Mouse (Mus musculus): ENCODE data around the gene Ddx6.

Ddx6 gene

DNA sequence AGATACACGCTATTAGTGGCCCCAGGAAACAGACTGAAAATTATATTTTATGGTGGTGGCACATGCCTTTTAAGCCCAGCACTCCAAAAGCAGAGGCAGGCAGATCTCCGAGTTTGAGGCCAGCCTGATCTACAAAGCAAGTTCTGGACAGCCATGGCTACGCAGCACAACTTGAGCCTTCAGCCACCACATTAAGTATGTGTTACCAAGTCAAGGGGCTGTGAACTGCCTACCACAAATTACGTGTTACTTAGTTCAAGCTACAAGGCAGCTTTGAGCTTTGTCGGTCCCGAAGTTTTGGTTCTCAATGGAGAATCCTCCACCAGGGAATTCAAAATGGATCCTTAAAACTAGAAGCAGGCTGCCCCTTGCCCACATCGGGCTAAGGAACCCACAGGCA, 38.4 kb downstream of the Ddx6 start:
- DNase-seq (ENCODE audit: low spot score) = no peak

- DNase-seq (ENCODE audit: low spot score) = no peak
Observed at GRCm38 (mm10) chr9:44644186-44644585, 39.5 kb downstream of the Ddx6 start.

- DNase-seq (ENCODE audit: low spot score) = no peak
Observed at GRCm38 (mm10) chr9:44645481-44645880, 40.8 kb downstream of the Ddx6 start.

GRCm38 (mm10) chr9:44645924-44646323, 41.2 kb downstream of the Ddx6 start:
- DNase-seq (ENCODE audit: low spot score) = no peak

DNA sequence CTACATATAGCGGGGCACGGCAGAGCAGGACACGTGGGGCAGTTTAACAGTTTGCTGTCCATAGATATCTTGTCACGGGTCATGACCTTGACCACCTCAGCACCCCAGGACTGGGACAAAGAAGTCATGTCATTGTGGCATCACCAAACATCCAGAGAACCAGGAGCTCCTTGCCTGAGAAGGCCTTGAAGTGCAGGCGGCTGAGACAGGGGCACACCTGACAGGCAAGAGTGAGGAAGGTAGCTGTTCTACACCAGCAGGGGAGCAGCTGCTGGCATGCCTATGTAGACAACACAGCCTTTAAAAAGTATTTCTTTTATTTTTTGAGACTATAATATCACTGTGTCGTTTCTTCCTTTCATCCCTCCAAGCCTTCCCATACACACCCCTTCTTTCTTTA, 41.7 kb downstream of the Ddx6 start:
- DNase-seq (ENCODE audit: low spot score) = no peak

DNA sequence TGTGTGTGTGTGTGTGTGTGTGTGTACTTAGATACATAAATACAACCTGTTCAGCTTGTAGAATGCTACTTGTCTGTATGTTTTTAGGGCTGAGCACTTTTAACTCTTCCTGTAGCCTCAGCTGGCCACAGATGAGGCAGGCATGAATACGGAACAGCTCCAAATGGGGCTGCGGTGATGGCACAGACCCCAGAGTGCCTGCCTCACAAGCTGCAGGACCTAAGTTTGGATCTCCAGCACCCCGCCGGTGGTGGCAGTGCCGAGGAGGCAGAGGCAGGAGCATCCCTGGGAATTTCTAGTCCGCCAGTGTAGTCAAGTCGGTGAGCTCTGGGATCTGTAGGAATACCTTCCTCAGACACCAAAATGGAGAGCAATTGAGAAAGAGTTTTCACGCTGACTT, 42.3 kb downstream of the Ddx6 start:
- DNase-seq (ENCODE audit: low spot score) = no peak

DNA sequence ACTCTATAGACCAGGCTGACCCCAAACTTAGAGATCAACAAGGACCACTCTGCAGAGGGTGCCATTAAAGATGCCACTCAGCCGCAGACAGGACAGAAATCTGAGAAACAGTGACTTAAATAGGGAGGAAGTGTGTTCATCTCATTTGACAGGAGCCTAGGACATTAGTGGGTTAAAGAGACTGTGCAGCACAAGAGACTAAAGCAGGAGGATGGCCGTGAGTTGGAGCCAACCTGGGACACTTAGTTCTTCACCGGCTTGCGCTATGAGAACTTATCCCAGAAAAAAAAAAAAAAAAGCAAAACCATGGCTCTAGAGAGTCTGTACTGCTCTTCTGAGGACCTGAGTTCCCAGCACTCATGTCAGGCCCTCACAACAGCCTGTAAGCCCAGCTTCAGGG, 43.0 kb downstream of the Ddx6 start:
- no peak for DNase-seq (ENCODE audit: low spot score)

GRCm38 (mm10) chr9:44648881-44649281, 44.2 kb downstream of the Ddx6 start:
- DNase-seq (ENCODE audit: low spot score) = no peak

DNA sequence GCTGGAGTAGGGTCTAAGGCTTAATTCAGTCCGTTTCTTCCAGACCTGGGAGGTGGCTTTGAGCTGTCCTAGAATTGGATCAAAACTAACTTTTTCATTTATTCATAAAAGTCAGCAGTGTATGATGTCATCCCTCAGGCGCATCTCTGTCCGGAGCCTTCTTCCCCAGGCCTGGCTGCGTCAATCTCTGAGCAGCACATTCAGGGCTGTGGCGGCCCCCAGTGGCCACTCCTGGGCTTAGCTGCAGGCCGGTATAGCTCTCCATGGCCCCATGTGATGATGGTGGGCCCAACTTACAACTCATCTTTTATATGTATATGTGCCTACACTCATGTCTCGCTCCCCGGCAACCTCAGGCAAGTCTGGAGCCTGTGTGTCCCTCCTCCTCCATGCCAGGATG, 47.3 kb downstream of the Ddx6 start:
- DNase-seq (ENCODE audit: low spot score) = peak; percentile 26

DNA sequence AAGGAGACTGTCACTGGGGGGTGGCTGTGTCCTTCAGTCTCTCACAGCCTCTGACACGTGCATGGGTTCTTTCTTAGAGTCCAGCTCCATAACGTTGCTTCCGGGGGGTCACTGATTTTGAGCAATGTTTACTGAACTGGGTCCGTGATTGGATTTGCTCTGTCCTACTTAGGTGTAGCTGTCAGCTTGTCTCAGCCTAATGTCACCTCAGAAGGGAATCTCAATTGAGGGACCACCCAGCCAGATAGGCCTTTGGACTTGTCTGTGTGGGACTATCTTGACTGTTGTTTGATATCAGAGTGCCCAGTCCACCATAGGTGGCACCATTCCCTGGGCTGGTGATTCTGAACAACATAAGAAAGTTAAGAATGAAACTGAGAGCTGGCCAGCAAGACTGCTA, 49.2 kb downstream of the Ddx6 start:
- no peak for DNase-seq (ENCODE audit: low spot score)

DNA sequence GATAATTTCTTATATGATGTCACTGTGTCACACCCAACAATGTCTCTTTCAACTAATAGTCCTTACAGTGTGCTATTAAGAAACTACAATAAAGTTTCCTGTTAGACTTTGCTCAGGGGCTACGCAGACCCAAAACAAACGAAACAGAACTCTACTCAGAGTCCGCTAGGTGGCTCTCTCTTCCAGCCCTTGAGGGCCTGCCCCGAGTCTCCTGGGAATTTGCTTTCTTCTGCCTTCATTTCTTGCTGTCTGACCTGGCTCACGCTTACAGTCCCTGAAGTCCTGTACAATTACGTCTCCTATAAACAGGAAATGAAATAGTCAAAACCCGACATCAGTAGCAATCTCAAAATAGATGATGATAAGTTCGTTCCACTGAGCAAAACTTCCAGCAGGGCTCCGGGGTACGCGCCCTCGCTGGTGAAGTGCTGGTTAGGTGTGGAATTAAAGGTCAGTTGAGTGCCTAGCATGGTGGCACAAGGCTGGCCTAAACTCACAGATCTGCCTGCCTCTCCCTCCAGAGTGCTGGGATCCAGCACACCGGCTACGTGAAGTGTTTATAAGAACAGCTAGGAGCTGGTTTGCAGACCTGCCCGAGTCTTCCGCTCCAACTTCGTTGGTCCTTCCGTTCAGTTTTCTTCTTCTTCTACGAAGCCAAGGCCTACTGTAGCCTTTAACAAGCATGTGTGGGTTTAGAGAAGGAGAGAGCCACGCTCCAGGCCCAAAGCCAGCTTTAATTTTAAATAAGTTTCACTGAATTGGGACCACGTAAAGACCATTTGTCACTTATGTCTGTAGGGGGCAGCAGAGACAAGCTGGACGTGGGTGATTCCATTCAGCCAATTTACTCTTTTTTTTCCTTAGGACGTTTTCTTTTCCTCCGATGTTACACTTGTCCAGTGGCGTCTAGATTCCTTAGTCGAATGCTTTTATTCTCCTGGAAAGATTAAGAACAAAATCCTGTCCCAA, 50.7 kb downstream of the Ddx6 start:
- peak; percentile 33 for DNase-seq (ENCODE audit: low spot score)

DNA sequence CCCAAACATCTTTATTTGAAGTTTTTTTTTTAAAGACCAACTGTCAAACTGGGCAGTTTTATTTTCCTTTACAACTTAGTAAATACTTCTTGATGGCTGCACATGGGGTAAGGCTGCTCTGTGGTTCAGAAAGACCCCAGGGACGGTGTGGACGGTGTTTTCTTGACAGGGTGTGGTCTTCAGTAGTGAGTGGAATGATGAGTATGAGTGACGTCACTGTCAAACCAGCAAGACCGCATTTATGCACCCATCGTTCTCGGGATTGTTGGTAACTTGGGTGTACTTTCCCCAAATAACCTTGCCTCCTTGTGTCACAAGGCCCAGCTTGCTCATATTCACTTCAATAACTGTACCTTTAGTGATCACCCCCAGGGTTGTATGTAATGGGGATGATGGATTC, 59.0 kb downstream of the Ddx6 start:
- no peak for DNase-seq (ENCODE audit: low spot score)

DNA sequence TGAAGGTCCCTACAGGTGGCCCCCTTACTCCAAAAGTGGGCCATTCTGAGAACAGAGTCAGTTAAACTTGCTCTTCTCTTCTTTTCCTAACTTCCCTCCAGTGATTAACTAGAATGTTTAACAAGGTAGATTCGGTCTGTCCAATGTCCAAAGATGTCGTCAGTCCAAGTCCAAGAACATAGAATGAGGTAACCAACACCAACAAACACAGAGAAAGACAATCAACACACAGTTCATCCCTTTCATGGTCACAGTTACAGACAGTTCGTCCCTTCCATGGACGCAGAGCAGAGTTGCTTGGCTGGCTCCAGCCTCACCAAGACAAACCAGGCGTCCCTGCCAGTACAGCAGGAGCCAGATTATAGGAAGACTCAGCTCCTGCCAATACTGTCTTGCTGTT, 66.7 kb downstream of the Ddx6 start:
- DNase-seq (ENCODE audit: low spot score) = no peak

- DNase-seq (ENCODE audit: low spot score) = no peak
Observed at GRCm38 (mm10) chr9:44672291-44672865, 67.7 kb downstream of the Ddx6 start.

DNA sequence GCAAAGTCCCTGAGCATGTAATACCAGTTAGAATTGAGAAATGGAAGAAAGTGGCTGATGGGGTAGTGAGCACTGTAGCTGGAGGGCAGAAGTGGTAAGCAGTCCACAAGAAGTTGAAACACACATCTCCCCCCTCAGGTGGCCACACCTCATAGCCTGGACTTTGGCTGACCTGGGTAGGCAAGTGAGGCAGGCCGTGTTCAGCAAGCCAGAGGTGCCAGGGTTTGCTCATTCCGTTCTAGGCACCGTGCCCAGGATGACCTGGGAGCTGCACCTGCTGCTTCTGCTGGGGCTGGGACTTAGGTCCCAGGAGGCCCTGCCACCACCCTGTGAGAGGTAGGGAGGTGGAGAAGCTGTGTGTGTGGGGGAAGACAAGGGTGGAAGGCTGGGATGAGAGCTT, 68.3 kb downstream of the Ddx6 start, which contains the start of gene Treh:
Treh (plus strand) TSS at position 229 of the 400 bp plus-strand sequence.
- no peak for DNase-seq (ENCODE audit: low spot score)

- DNase-seq (ENCODE audit: low spot score) = no peak
Observed at GRCm38 (mm10) chr9:44678288-44678871, 73.7 kb downstream of the Ddx6 start.

DNA sequence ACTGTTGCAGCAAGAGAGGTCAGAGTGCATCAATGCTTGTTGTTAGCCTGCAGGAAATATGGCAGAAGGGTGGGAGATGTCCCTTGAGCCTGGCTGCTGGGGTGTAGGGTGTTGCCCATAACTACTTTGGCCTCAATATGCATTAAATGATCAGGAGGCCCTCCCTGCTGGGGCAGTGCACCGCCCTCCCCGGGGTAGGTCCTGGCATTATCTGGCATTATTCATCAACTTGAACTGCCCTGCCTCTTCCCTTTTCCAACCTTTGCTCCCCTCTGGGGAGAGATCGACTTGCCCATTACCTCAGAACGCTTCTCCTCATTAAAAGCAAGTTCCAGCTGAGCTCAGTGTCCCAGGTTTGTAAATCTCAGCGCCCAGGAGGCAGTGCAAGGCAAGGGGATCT, 74.9 kb downstream of the Ddx6 start:
- no peak for DNase-seq (ENCODE audit: low spot score)

- no peak for DNase-seq (ENCODE audit: low spot score)
Observed at GRCm38 (mm10) chr9:44683046-44683445, 78.4 kb downstream of the Ddx6 start.

DNA sequence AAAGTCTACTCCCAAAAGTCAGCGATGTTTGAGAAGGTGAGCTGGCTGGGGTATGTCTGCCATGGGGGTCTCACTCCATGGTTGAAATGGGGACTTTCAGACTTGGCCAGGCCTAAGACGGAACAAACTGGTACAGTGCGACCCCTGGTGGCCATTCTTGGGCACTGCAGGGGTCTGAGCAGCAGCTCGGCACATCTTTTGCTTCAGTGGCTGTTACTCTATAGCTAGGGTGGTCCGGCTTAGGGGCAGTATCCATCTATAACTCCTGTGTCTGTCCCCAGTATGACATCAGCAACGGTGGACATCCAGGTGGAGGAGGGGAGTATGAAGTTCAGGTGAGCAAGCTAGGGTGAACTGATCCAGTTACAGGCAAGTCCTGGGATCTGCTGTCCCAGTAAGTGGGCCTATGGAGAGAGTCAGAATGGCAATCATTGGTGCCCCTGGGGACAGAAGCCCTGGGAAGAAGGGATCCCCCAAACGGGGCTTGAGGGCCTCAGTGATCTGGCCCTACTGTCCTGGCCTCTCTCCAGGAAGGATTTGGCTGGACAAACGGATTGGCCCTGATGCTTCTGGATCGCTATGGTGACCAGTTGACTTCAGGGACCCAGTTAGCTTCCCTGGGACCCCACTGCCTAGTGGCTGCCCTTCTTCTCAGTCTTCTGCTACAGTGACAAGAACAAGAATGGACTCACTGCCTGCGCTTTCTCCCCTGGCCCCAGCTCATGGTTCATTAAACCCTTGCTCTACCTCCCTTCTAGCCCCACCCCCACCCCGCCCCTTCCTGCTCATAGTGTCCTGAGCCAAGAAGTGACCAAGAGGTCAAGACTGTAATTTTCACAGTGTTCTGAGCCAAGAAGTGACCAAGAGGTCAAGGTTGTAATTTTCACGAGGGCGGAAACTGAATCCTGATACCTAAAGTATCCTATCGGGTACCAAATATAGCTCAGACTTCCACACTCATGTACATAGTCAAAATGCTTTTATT, 80.9 kb downstream of the Ddx6 start:
- peak; percentile 50 for DNase-seq (ENCODE audit: low spot score)

DNA sequence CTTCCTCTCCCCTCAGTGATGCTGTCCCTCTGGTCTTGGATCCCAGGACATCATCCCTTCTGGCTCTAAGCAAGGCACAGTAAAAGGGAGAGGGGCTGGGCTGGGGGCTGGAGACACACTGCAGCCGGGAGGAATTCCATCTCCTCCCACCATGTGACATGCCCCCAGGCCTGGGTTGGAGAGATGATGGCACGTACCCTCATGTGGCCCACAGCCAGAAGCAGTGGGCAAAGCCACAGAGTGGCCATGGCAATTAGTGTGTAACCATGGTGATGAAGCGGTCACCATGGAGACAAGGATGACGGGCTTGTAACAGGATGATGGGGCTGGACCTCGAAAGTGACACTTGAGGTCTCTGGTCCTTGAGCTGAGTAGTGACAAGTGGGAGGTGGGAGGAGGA, 81.9 kb downstream of the Ddx6 start:
- no peak for DNase-seq (ENCODE audit: low spot score)

DNA sequence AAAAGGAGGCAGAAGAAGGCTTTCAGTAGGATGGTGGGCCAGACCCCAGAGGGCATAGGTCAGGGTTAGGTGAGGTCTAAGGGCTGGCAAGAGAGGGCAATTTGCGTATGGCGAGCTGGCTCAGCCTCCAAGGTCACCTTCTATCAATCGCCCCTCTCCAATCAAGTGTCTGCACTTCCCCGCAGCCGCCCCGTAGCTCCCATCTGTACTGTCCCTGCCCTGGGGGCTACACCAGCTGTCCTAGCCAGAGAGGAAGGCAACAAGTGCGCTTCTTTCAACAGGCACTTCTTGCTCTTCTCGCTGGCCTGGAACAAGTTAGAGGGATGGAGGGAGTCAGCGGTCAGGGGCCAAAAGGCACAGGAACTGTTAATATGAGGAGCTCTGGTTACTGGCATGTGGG, 83.3 kb downstream of the Ddx6 start:
- DNase-seq (ENCODE audit: low spot score) = no peak

All from left cerebral cortex, adult 11 months (tissue).